In genomic region chr5:3648206-3648848, GRCm38 (mm10) we compare ENCODE assay signal across 10 mouse cellular contexts. TPM values are rescaled to one million over a fixed set of nuclear protein-coding genes. Genes with fewer than 3 reads are reported as not detected.
DNase-seq lines count a peak whose midpoint lies in the region; ATAC-seq and TF ChIP-seq lines count a peak whose summit lies in the region.
"Had no signal": no experiment of that assay in that cellular context is flagged by ENCODE, and none has a peak within 500 bp of the region (broad histone marks: within the 10 kb centered on the region; RNA-seq: fewer than 3 reads in every experiment).

No protein-coding gene starts in this region.

- H3K4me2 ChIP-seq in hindbrain, embryonic 12.5 days (replicated peaks): peak overlapping the region; percentile 54

- ATAC-seq in hindbrain, embryonic 12.5 days (ENCODE audit: low FRiP score): peak; percentile 35

- H3K4me3 ChIP-seq in gastrocnemius, adult 2 months: peak overlapping the region; percentile 85
- peak overlapping the region; percentile 21 to 57; a peak in 2 of 4 replicates for H3K4me3 ChIP-seq in MEL (ENCODE audit: control insufficient read depth in 1 of 2, insufficient read depth in 1 of 2, low read depth in 2 of 2, low read length in 2 of 2)
- peak overlapping the region; percentile 97 for H3K4me3 ChIP-seq in hindbrain, embryonic 12.5 days
- peak overlapping the region; percentile 94 for H3K4me3 ChIP-seq in midbrain, embryonic 10.5 days
- no peak overlapping the region for H3K4me3 ChIP-seq in thymus, adult 2 months (ENCODE audit: control insufficient read depth, insufficient read depth, low read length)

- 54% methylated on average over 4 of the region's 4 CpGs for WGBS in hindbrain, embryonic 12.5 days
- 55% methylated on average over 4 of the region's 4 CpGs for WGBS in midbrain, embryonic 10.5 days
- WGBS in thymus, adult 2 months: 66% methylated on average over 4 of the region's 4 CpGs

- no peak for TF ChIP-seq POLR2A in MEL (IDR thresholded peaks at IDR 0.05; ENCODE audit: control insufficient read depth in 1 of 2, insufficient read depth in 1 of 2, low read depth in 1 of 2, low read length in 2 of 2, poor library complexity in 1 of 2)
- no peak for TF ChIP-seq POLR2A in thymus, adult 2 months (IDR thresholded peaks at IDR 0.05; ENCODE audit: control insufficient read depth, extremely low read depth, insufficient read depth, low read length, poor library complexity)

- DNase-seq in gastrocnemius, adult 2 months: no peak
- DNase-seq in gastrocnemius, adult 18-20 months (ENCODE audit: low spot score): no peak
- DNase-seq in MEL (ENCODE audit: low read depth, low spot score): peak; percentile 33
- no peak for DNase-seq in midbrain, embryonic 10.5 days (ENCODE audit: low spot score)
- DNase-seq in testis, postnatal 14 days (ENCODE audit: low spot score): no peak
- DNase-seq in embryo, embryonic 10 days (ENCODE audit: low spot score): no peak
- no peak for DNase-seq in thymus, adult 2 months

- no peaks in the 10 kb centered on the region for H3K9me3 ChIP-seq in MEL (replicated peaks; ENCODE audit: insufficient read depth, low read length)
- H3K9me3 ChIP-seq in hindbrain, embryonic 12.5 days (replicated peaks): no peaks in the 10 kb centered on the region
- H3K9me3 ChIP-seq in midbrain, embryonic 10.5 days (replicated peaks): no peaks in the 10 kb centered on the region

- TF ChIP-seq EP300 in MEL (IDR thresholded peaks at IDR 0.05; ENCODE audit: low read depth in 1 of 2, low read length in 2 of 2): no peak

- TF ChIP-seq CTCF in gastrocnemius, adult 2 months (IDR thresholded peaks at IDR 0.05): no peak
- TF ChIP-seq CTCF in MEL (IDR thresholded peaks at IDR 0.05 in 2 of 3, conservative IDR thresholded peaks at IDR 0.05 in 1 of 3; ENCODE audit: control insufficient read depth in 1 of 3, insufficient read depth in 1 of 3, low read depth in 2 of 3, low read length in 3 of 3, poor library complexity in 1 of 3, severe bottlenecking in 1 of 3): no peak
- no peak for TF ChIP-seq CTCF in thymus, adult 2 months (IDR thresholded peaks at IDR 0.05; ENCODE audit: borderline replicate concordance, control insufficient read depth, extremely low read depth, insufficient read depth, low read length, poor library complexity)

- H3K79me2 ChIP-seq in MEL (ENCODE audit: control insufficient read depth, insufficient read depth, low read length, poor library complexity): peaks cover 25% of the 10 kb centered on the region

- no peak for TF ChIP-seq RAD21 in MEL (IDR thresholded peaks at IDR 0.05; ENCODE audit: low read depth, low read length)

- peaks cover 13 to 34% of the 10 kb centered on the region in 2 experiments for H3K36me3 ChIP-seq in MEL (ENCODE audit: control insufficient read depth in 1 of 2, insufficient read depth in 2 of 2, low read length in 2 of 2)
- peaks cover 11% of the 10 kb centered on the region for H3K36me3 ChIP-seq in hindbrain, embryonic 12.5 days
- H3K36me3 ChIP-seq in midbrain, embryonic 10.5 days: peaks cover 25% of the 10 kb centered on the region
- peaks cover 7% of the 10 kb centered on the region for H3K36me3 ChIP-seq in thymus, adult 2 months (ENCODE audit: control insufficient read depth, insufficient read depth, low read length)

- intact Hi-C loops in gastrocnemius, adult 2 months (cut with DNase I): loop anchor here (5.0 to 10.0 kb wide), 2 partner anchors 154 to 456 kb away; partner anchors contain the start of genes Ankib1, Cyp51 and Krit1

- peak overlapping the region; percentile 47 for H3K9ac ChIP-seq in MEL (ENCODE audit: control insufficient read depth, low read depth, low read length, poor library complexity, severe bottlenecking)
- H3K9ac ChIP-seq in hindbrain, embryonic 12.5 days: no peak overlapping the region

- H3K4me1 ChIP-seq in MEL (ENCODE audit: control insufficient read depth in 1 of 2, insufficient read depth in 2 of 2, low read length in 2 of 2): peaks cover 8 to 28% of the 10 kb centered on the region in 2 experiments
- peaks cover 3% of the 10 kb centered on the region for H3K4me1 ChIP-seq in hindbrain, embryonic 12.5 days
- H3K4me1 ChIP-seq in midbrain, embryonic 10.5 days: peaks cover 19% of the 10 kb centered on the region
- H3K4me1 ChIP-seq in thymus, adult 2 months (replicated peaks; ENCODE audit: control insufficient read depth, insufficient read depth, low read length): peaks cover 2% of the 10 kb centered on the region

- no peaks in the 10 kb centered on the region for H3K27me3 ChIP-seq in MEL (ENCODE audit: control insufficient read depth in 1 of 2, insufficient read depth in 2 of 2, low read length in 2 of 2)
- no peaks in the 10 kb centered on the region for H3K27me3 ChIP-seq in hindbrain, embryonic 12.5 days
- no peaks in the 10 kb centered on the region for H3K27me3 ChIP-seq in midbrain, embryonic 10.5 days (ENCODE audit: low read depth, poor library complexity, severe bottlenecking)
- H3K27me3 ChIP-seq in thymus, adult 2 months (ENCODE audit: control insufficient read depth, insufficient read depth, low read length): no peaks in the 10 kb centered on the region

- H3K27ac ChIP-seq in gastrocnemius, adult 2 months: peak overlapping the region; percentile 68
- H3K27ac ChIP-seq in MEL (ENCODE audit: control insufficient read depth, low read depth, low read length): peak overlapping the region; percentile 8; the same call in 1 of the 2 replicates
- H3K27ac ChIP-seq in hindbrain, embryonic 12.5 days: no peak overlapping the region
- peak overlapping the region; percentile 96 for H3K27ac ChIP-seq in midbrain, embryonic 10.5 days (replicated peaks)
- H3K27ac ChIP-seq in thymus, adult 2 months (ENCODE audit: control insufficient read depth, insufficient read depth, low read length): no peak overlapping the region

TF ChIP-seq in MEL, 35 proteins besides CTCF, POLR2A, EP300 and RAD21:
- TF ChIP-seq KAT2A (conservative IDR thresholded peaks at IDR 0.05; ENCODE audit: low read depth, low read length): no peak
- TF ChIP-seq JUND (IDR thresholded peaks at IDR 0.05; ENCODE audit: low read depth, low read length): no peak
- TF ChIP-seq MAFK (IDR thresholded peaks at IDR 0.05; ENCODE audit: borderline replicate concordance, low read depth, low read length): no peak
- no peak for TF ChIP-seq RCOR1 (IDR thresholded peaks at IDR 0.05; ENCODE audit: low read depth, low read length)

RNA-seq across cellular contexts. Expression of gene Tmbim7, which starts 2.7 kb away (rescaled TPM):
- total RNA-seq in gastrocnemius, adult 2 months (2021): not detected
- total RNA-seq in gastrocnemius, adult 18-20 months (2021): not detected
- 0.16 TPM in 1 of 2 replicates, not detected in the other for total RNA-seq in MEL (2012; rRNA removed)
- under 1 TPM in 1 of 2 experiments, not detected in 1; 0.06 TPM for polyA plus RNA-seq in MEL (2012; ENCODE audit: insufficient read depth in 1 of 2, insufficient read length in 2 of 2, low read depth in 1 of 2, low replicate concordance in 2 of 2, missing spikeins in 1 of 2)
- not detected in 2 replicates for polyA plus RNA-seq in hindbrain, embryonic 12.5 days (2016; fragmentation: Nextera tagmentation; extraction: Ambion mirVana)
- not detected in 2 replicates for polyA plus RNA-seq in midbrain, embryonic 10.5 days (2016; fragmentation: Nextera tagmentation; extraction: Ambion mirVana)
- polyA plus RNA-seq in thymus, adult 2 months (2012; rRNA removed): not detected in 2 replicates
- total RNA-seq: layer of hippocampus, postnatal 25 days had no signal
- polyA plus RNA-seq: small intestine, adult 2 months had no signal

RNA-seq across cellular contexts. Expression of gene Gatad1, which starts 8.7 kb away (rescaled TPM):
- 100 to 1,000 TPM in 1 of 2 experiments, 10 to 100 TPM in 1; 91.4 to 100 TPM for total RNA-seq in gastrocnemius, adult 2 months (2021)
- 10 to 100 TPM; 87.4 to 99.2 TPM for total RNA-seq in gastrocnemius, adult 18-20 months (2021)
- 103 and 119 TPM in 2 replicates for total RNA-seq in MEL (2012; rRNA removed)
- polyA plus RNA-seq in MEL (2012; ENCODE audit: insufficient read depth in 1 of 2, insufficient read length in 2 of 2, low read depth in 1 of 2, low replicate concordance in 2 of 2, missing spikeins in 1 of 2): 100 to 1,000 TPM; 186 to 564 TPM
- polyA plus RNA-seq in hindbrain, embryonic 12.5 days (2016; fragmentation: Nextera tagmentation; extraction: Ambion mirVana): 70.6 and 74.0 TPM in 2 replicates
- polyA plus RNA-seq in midbrain, embryonic 10.5 days (2016; fragmentation: Nextera tagmentation; extraction: Ambion mirVana): 87.1 and 92.3 TPM in 2 replicates
- 37.1 and 52.0 TPM in 2 replicates for polyA plus RNA-seq in thymus, adult 2 months (2012; rRNA removed)

RNA-seq across cellular contexts. Expression of gene Rbm48, which starts 51.9 kb away (rescaled TPM):
- 1 to 10 TPM; 5.3 to 8.5 TPM for total RNA-seq in gastrocnemius, adult 2 months (2021)
- total RNA-seq in gastrocnemius, adult 18-20 months (2021): 1 to 10 TPM; 5.0 to 5.5 TPM
- total RNA-seq in MEL (2012; rRNA removed): 12.0 and 12.7 TPM in 2 replicates
- polyA plus RNA-seq in MEL (2012; ENCODE audit: insufficient read depth in 1 of 2, insufficient read length in 2 of 2, low read depth in 1 of 2, low replicate concordance in 2 of 2, missing spikeins in 1 of 2): 10 to 100 TPM in 1 of 2 experiments, not detected in 1; 12.9 TPM
- 13.0 and 13.8 TPM in 2 replicates for polyA plus RNA-seq in hindbrain, embryonic 12.5 days (2016; fragmentation: Nextera tagmentation; extraction: Ambion mirVana)
- polyA plus RNA-seq in midbrain, embryonic 10.5 days (2016; fragmentation: Nextera tagmentation; extraction: Ambion mirVana): 14.8 and 15.3 TPM in 2 replicates
- polyA plus RNA-seq in thymus, adult 2 months (2012; rRNA removed): 8.9 and 9.7 TPM in 2 replicates

RNA-seq across cellular contexts. Expression of gene Pex1, which starts 52.5 kb away (rescaled TPM):
- 1 to 10 TPM; 8.3 to 8.7 TPM for total RNA-seq in gastrocnemius, adult 2 months (2021)
- 1 to 10 TPM; 5.5 to 6.8 TPM for total RNA-seq in gastrocnemius, adult 18-20 months (2021)
- 5.2 and 6.3 TPM in 2 replicates for total RNA-seq in MEL (2012; rRNA removed)
- 10 to 100 TPM in 1 of 2 experiments, not detected in 1; 19.4 TPM for polyA plus RNA-seq in MEL (2012; ENCODE audit: insufficient read depth in 1 of 2, insufficient read length in 2 of 2, low read depth in 1 of 2, low replicate concordance in 2 of 2, missing spikeins in 1 of 2)
- polyA plus RNA-seq in hindbrain, embryonic 12.5 days (2016; fragmentation: Nextera tagmentation; extraction: Ambion mirVana): 20.9 and 23.3 TPM in 2 replicates
- polyA plus RNA-seq in midbrain, embryonic 10.5 days (2016; fragmentation: Nextera tagmentation; extraction: Ambion mirVana): 14.8 and 18.3 TPM in 2 replicates
- polyA plus RNA-seq in thymus, adult 2 months (2012; rRNA removed): 9.4 and 10.2 TPM in 2 replicates

Comparison
In these comparisons a context has a peak if more than half of its experiments do, and no peak if none do; other contexts are left out.
1. H3K27ac ChIP-seq: peak in gastrocnemius, adult 2 months (single experiment), MEL (single experiment) and midbrain, embryonic 10.5 days (single experiment); none in hindbrain, embryonic 12.5 days (single experiment) and thymus, adult 2 months (single experiment).